Mouse (Mus musculus) lung, postnatal 0 days (tissue): Measurements from ENCODE around the gene Fbxo28.

Source experiments
- CTCF ChIP-seq: IDR thresholded peaks from 2 replicates; pipeline ENCODE4 v1.5.1; 2016; ENCODE audit warnings: antibody characterized with exemption, mild to moderate bottlenecking
- EP300 ChIP-seq: IDR thresholded peaks from 2 replicates; pipeline ENCODE4 v1.6.1; 2016; ENCODE audit warnings: antibody characterized with exemption, mild to moderate bottlenecking, control low read depth

- TF ChIP-seq CTCF, result no peak
- TF ChIP-seq EP300, result no peak
Observed at GRCm38 (mm10) chr1:182363683-182364404, 22.4 kb upstream of the Fbxo28 start.
